Mouse (Mus musculus): ENCODE measurements around the gene Sema3b. TPM values are rescaled to one million over a fixed set of nuclear protein-coding genes. Genes with fewer than 3 reads are reported as not detected.

Sema3b gene
- polyA plus RNA-seq, 2 experiments = 0.22 to 0.33 TPM

DNA sequence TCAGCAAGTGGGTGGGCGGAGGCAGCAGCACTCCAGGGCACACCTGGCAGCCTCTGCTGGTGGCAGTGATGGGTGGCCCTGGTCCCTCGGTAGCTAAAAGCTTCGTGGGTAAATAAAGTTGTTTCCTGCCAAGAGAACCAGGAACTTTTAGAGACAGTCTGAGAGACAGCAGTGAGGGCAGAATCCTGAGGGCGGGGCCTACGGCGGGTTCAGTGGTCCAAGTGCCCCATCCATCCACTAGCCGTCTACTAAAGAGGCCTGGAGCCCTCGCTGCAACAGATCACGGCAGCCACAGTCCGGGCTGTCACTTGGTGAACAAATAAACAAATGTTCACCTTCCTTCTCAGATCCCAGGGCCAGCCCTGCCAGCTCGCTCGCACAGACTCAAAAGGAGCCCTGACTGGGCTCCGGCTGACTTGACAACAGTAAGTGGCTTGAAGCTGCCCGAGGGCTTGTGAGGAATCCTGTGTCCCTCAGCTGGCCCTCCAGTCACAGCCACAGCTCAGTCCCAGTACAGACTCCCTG is 20.9 kb upstream of the Sema3b start:
- Histone ChIP-seq H3K36me3 (replicated peaks; ENCODE audit: control insufficient read depth, insufficient read depth, low read depth) (0 out of 2 replicates have a peak, but pooled peaks cover 6% of the 10 kb centered on the region), H3K27me3 (ENCODE audit: control insufficient read depth, insufficient read depth, low read length) (no peaks in the 10 kb centered on the region), H3K4me3 (ENCODE audit: insufficient read depth in 1 of 2, low read depth in 2 of 2, low read length in 2 of 2) (peak overlapping the region in 1 of 2 experiments; percentile 6; a peak in 2 of 4 replicates), H3K9me3 (ENCODE audit: control insufficient read depth, low read length) (no peaks in the 10 kb centered on the region), H3K4me1 (replicated peaks; ENCODE audit: control insufficient read depth in 2 of 2, insufficient read depth in 2 of 2, low read length in 1 of 2) (peaks cover 41 to 42% of the 10 kb centered on the region in 2 experiments), H3K9ac (replicated peaks) (0 out of 2 replicates have a peak overlapping the region, but pooled peaks have one; percentile 15), H3K27ac (no peak overlapping the region), H3K4me2 (ENCODE audit: low read depth) (peak overlapping the region; percentile 13; the same call in 1 of the 2 replicates)
- 52% methylated on average over 14 of the region's 14 CpGs for WGBS (ENCODE audit: insufficient replicate concordance)
- TF ChIP-seq EP300 (IDR thresholded peaks at IDR 0.05; ENCODE audit: low read depth) (no peak), CTCF (IDR thresholded peaks at IDR 0.05; ENCODE audit: low read depth) (no peak)
- DNase-seq (ENCODE audit: low read depth in 3 of 3, low spot score in 3 of 3) = no peak
- ATAC-seq (ENCODE audit: insufficient read depth) = no peak

DNA sequence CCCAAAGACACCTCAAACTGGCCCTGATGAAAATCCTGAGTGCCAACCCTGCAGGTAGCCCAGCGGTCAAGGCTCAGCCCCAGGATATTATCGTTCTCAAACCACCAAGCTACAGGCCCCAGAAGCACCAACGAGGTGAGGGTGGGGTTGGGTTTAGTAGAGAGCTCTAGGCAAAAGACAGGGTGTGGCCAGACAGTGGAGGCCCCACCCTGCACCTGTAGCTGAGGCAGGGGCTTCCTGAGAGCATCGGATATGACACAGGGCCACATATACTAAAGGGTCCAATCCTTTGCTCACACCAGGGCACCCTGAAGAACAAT is 20.3 kb upstream of the Sema3b start:
- peak overlapping the region; percentile 13; the same call in 1 of the 2 replicates for H3K4me2 ChIP-seq (ENCODE audit: low read depth)
- no peaks in the 10 kb centered on the region for H3K27me3 ChIP-seq (ENCODE audit: control insufficient read depth, insufficient read depth, low read length)
- no peak overlapping the region for H3K27ac ChIP-seq
- H3K9ac ChIP-seq (replicated peaks) = no peak overlapping the region
- no peak for ATAC-seq (ENCODE audit: insufficient read depth)
- no peak overlapping the region; a peak in 1 of 4 replicates for H3K4me3 ChIP-seq (ENCODE audit: insufficient read depth in 1 of 2, low read depth in 2 of 2, low read length in 2 of 2)
- no peak for TF ChIP-seq CTCF (IDR thresholded peaks at IDR 0.05; ENCODE audit: low read depth)
- no peak for TF ChIP-seq EP300 (IDR thresholded peaks at IDR 0.05; ENCODE audit: low read depth)
- H3K4me1 ChIP-seq (replicated peaks; ENCODE audit: control insufficient read depth in 2 of 2, insufficient read depth in 2 of 2, low read length in 1 of 2) = peaks cover 41 to 44% of the 10 kb centered on the region in 2 experiments
- H3K9me3 ChIP-seq (ENCODE audit: control insufficient read depth, low read length) = no peaks in the 10 kb centered on the region
- no peak for DNase-seq (ENCODE audit: low read depth in 3 of 3, low spot score in 3 of 3)
- 0 out of 2 replicates have a peak, but pooled peaks cover 6% of the 10 kb centered on the region for H3K36me3 ChIP-seq (replicated peaks; ENCODE audit: control insufficient read depth, insufficient read depth, low read depth)
- 11% methylated on average over 4 of the region's 4 CpGs for WGBS (ENCODE audit: insufficient replicate concordance)

- peak overlapping the region; percentile 13; the same call in 1 of the 2 replicates for H3K4me2 ChIP-seq (ENCODE audit: low read depth)
- H3K27me3 ChIP-seq (ENCODE audit: control insufficient read depth, insufficient read depth, low read length) = no peaks in the 10 kb centered on the region
- no peak overlapping the region for H3K9ac ChIP-seq (replicated peaks)
- no peak for TF ChIP-seq EP300 (IDR thresholded peaks at IDR 0.05; ENCODE audit: low read depth)
- no peak for TF ChIP-seq CTCF (IDR thresholded peaks at IDR 0.05; ENCODE audit: low read depth)
- DNase-seq (ENCODE audit: low read depth in 3 of 3, low spot score in 3 of 3) = no peak
- ATAC-seq (ENCODE audit: insufficient read depth) = no peak
- no peaks in the 10 kb centered on the region for H3K9me3 ChIP-seq (ENCODE audit: control insufficient read depth, low read length)
- H3K4me3 ChIP-seq (ENCODE audit: insufficient read depth in 1 of 2, low read depth in 2 of 2, low read length in 2 of 2) = no peak overlapping the region
- H3K36me3 ChIP-seq (replicated peaks; ENCODE audit: control insufficient read depth, insufficient read depth, low read depth) = 0 out of 2 replicates have a peak, but pooled peaks cover 6% of the 10 kb centered on the region
- WGBS (ENCODE audit: insufficient replicate concordance) = 52% methylated on average over 14 of the region's 15 CpGs
- peaks cover 37 to 45% of the 10 kb centered on the region in 2 experiments for H3K4me1 ChIP-seq (replicated peaks; ENCODE audit: control insufficient read depth in 2 of 2, insufficient read depth in 2 of 2, low read length in 1 of 2)
- H3K27ac ChIP-seq = no peak overlapping the region
Observed at GRCm38 (mm10) chr9:107628721-107629410, 19.8 kb upstream of the Sema3b start.

- H3K4me1 ChIP-seq (replicated peaks; ENCODE audit: control insufficient read depth in 2 of 2, insufficient read depth in 2 of 2, low read length in 1 of 2) = peaks cover 32 to 40% of the 10 kb centered on the region in 2 experiments
- TF ChIP-seq CTCF (IDR thresholded peaks at IDR 0.05; ENCODE audit: low read depth) = no peak
- no peak for TF ChIP-seq EP300 (IDR thresholded peaks at IDR 0.05; ENCODE audit: low read depth)
- H3K9me3 ChIP-seq (ENCODE audit: control insufficient read depth, low read length) = no peaks in the 10 kb centered on the region
- no peak overlapping the region; the same call in 1 of the 2 replicates for H3K9ac ChIP-seq (replicated peaks)
- DNase-seq (ENCODE audit: low read depth in 3 of 3, low spot score in 3 of 3) (no peak), ATAC-seq (ENCODE audit: insufficient read depth) (no peak)
- H3K36me3 ChIP-seq (replicated peaks; ENCODE audit: control insufficient read depth, insufficient read depth, low read depth) = peaks cover 6% of the 10 kb centered on the region; the same call in 1 of the 2 replicates
- no peaks in the 10 kb centered on the region for H3K27me3 ChIP-seq (ENCODE audit: control insufficient read depth, insufficient read depth, low read length)
- no peak overlapping the region for H3K4me3 ChIP-seq (ENCODE audit: insufficient read depth in 1 of 2, low read depth in 2 of 2, low read length in 2 of 2)
- no peak overlapping the region for H3K4me2 ChIP-seq (ENCODE audit: low read depth)
- WGBS (ENCODE audit: insufficient replicate concordance) = 46% methylated on average over 20 of the region's 20 CpGs
- H3K27ac ChIP-seq = no peak overlapping the region; the same call in 1 of the 2 replicates
Observed at GRCm38 (mm10) chr9:107627387-107628255, 18.6 kb upstream of the Sema3b start.

Measured in liver, embryonic 14.5 days (tissue).